Mouse (Mus musculus): ENCODE results near the gene Dmd. TPM values are rescaled to one million over a fixed set of nuclear protein-coding genes. Genes with fewer than 3 reads are reported as not detected.

Gene Dmd
- 36.8 and 40.1 TPM in 2 replicates for polyA plus RNA-seq (2012; rRNA removed)

DNA sequence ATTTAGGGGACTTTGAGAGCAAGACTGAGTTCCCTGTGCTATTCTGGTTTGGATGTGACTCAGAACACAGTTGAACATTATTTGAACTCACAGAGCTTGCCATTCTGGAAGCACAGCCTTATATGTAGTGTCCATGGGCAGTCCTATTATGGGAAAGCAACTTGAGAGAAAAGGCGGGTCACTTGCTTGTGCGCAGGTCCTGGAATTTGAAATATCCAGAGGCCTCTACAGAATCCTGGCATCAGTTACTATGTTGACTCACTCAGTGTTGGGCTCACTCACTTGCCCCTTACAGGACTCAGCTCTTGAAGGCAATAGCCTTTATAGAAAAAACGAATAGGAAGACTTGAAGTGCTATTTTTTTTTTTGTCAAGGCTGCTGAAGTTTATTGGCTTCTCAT lies at the start of gene Dmd:
Gene Dmd, plus strand, starts transcription at position 241 of the 400 bp plus-strand sequence.
- TF ChIP-seq CTCF (IDR thresholded peaks at IDR 0.05; ENCODE audit: extremely low read depth, insufficient read depth, low read length): no peak
- TF ChIP-seq POLR2A (IDR thresholded peaks at IDR 0.05; ENCODE audit: extremely low read depth, insufficient read depth, low read length): no peak
- no peaks in the 10 kb centered on the region for H3K4me1 ChIP-seq (ENCODE audit: control insufficient read depth, insufficient read depth, low read length)

GRCm38 (mm10) chrX:82901515-82901914 lies 47.2 kb upstream of the Dmd start:
- H3K27ac ChIP-seq (ENCODE audit: insufficient read depth, low read length): no peak overlapping the region
- TF ChIP-seq POLR2A (IDR thresholded peaks at IDR 0.05; ENCODE audit: extremely low read depth, insufficient read depth, low read length) (no peak), CTCF (IDR thresholded peaks at IDR 0.05; ENCODE audit: extremely low read depth, insufficient read depth, low read length) (no peak)
- no peaks in the 10 kb centered on the region for H3K4me1 ChIP-seq (ENCODE audit: control insufficient read depth, insufficient read depth, low read length)
- no peak overlapping the region for H3K4me3 ChIP-seq (ENCODE audit: insufficient read depth, low read length)

More for the DNA sequence above, at the start of gene Dmd:
- H3K27ac ChIP-seq (ENCODE audit: insufficient read depth, low read length): no peak within 1 kb of the TSS
- no peak within 1 kb of the TSS for H3K4me3 ChIP-seq (ENCODE audit: insufficient read depth, low read length)

- no peak overlapping the region for H3K4me3 ChIP-seq (ENCODE audit: insufficient read depth, low read length)
- H3K27ac ChIP-seq (ENCODE audit: insufficient read depth, low read length): no peak overlapping the region
- no peaks in the 10 kb centered on the region for H3K4me1 ChIP-seq (ENCODE audit: control insufficient read depth, insufficient read depth, low read length)
- TF ChIP-seq CTCF (IDR thresholded peaks at IDR 0.05; ENCODE audit: extremely low read depth, insufficient read depth, low read length) (no peak), POLR2A (IDR thresholded peaks at IDR 0.05; ENCODE audit: extremely low read depth, insufficient read depth, low read length) (no peak)
These were observed 39.0 kb downstream of the Dmd start for GRCm38 (mm10) chrX:82987683-82988082.

DNA sequence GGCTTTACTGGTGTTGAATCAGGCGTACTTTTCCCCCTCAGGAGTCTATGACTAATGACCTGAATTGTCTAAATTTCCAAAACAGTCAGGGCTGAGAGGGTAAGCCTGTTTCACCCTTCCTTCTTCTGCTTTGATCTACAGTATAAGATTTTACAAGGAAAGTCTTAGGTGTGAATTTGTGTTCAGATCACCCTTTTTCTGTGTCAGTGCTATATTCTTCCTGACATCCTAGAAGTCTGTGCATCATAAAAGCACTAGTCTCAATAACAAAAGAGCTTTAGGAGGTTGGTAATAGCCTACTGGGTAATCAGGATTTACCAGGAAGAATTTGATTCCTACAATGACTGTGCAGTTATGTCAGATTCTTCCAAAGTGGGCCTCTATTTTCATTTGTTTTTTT lies 101.5 kb downstream of the Dmd start:
- Histone ChIP-seq H3K27ac (ENCODE audit: insufficient read depth, low read length) (no peak overlapping the region), H3K4me1 (ENCODE audit: control insufficient read depth, insufficient read depth, low read length) (no peaks in the 10 kb centered on the region), H3K4me3 (ENCODE audit: insufficient read depth, low read length) (no peak overlapping the region)
- TF ChIP-seq CTCF (IDR thresholded peaks at IDR 0.05; ENCODE audit: extremely low read depth, insufficient read depth, low read length) (no peak), POLR2A (IDR thresholded peaks at IDR 0.05; ENCODE audit: extremely low read depth, insufficient read depth, low read length) (no peak)

DNA sequence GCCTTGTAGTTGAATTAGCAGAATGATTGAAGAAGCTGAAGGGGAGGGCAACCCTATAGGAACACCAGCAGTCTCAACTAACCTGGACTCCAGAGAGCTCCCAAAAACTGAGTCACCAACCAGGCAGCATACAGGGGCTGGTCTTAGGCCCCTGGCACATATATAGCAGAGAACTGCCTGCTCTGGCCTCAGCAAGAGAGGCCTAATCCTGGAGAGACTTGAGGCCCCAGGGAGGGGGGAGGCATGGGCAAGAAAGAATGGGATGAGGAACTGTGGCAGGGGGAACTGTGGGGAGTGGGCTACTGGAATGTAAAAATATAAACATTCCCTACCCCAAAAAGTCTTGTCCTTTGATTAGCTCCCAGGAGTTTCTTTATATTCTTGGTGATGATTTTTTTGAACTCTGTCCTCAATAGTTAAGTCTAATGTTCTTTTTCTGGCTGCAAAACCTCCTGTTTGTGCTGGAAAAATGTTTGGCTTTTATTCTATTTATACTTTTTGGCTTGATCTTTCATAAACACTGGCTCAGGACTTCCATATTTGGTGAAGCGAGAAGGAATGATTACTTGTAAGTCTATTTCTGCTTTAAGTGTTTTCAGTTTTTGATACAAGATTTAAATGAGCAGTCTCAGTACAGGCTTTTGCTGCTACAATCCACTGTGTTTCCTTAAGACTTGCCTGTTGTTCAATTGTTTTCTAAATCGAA lies 167.7 kb downstream of the Dmd start:
- TF ChIP-seq POLR2A (IDR thresholded peaks at IDR 0.05; ENCODE audit: extremely low read depth, insufficient read depth, low read length): no peak
- TF ChIP-seq CTCF (IDR thresholded peaks at IDR 0.05; ENCODE audit: extremely low read depth, insufficient read depth, low read length): no peak
- Histone ChIP-seq H3K4me3 (ENCODE audit: insufficient read depth, low read length) (no peak overlapping the region), H3K4me1 (ENCODE audit: control insufficient read depth, insufficient read depth, low read length) (no peaks in the 10 kb centered on the region), H3K27ac (ENCODE audit: insufficient read depth, low read length) (no peak overlapping the region)

- TF ChIP-seq CTCF (IDR thresholded peaks at IDR 0.05; ENCODE audit: extremely low read depth, insufficient read depth, low read length) (no peak), POLR2A (IDR thresholded peaks at IDR 0.05; ENCODE audit: extremely low read depth, insufficient read depth, low read length) (no peak)
- Histone ChIP-seq H3K4me1 (ENCODE audit: control insufficient read depth, insufficient read depth, low read length) (no peaks in the 10 kb centered on the region), H3K4me3 (ENCODE audit: insufficient read depth, low read length) (no peak overlapping the region), H3K27ac (ENCODE audit: insufficient read depth, low read length) (no peak overlapping the region)
These were observed 168.5 kb downstream of the Dmd start for GRCm38 (mm10) chrX:83117198-83117597.

GRCm38 (mm10) chrX:83220563-83220962 lies 271.9 kb downstream of the Dmd start:
- TF ChIP-seq CTCF (IDR thresholded peaks at IDR 0.05; ENCODE audit: extremely low read depth, insufficient read depth, low read length) (no peak), POLR2A (IDR thresholded peaks at IDR 0.05; ENCODE audit: extremely low read depth, insufficient read depth, low read length) (no peak)
- H3K4me3 ChIP-seq (ENCODE audit: insufficient read depth, low read length): no peak overlapping the region
- no peaks in the 10 kb centered on the region for H3K4me1 ChIP-seq (ENCODE audit: control insufficient read depth, insufficient read depth, low read length)
- peak overlapping the region; percentile 45; the same call in 1 of the 2 replicates for H3K27ac ChIP-seq (ENCODE audit: insufficient read depth, low read length)

DNA sequence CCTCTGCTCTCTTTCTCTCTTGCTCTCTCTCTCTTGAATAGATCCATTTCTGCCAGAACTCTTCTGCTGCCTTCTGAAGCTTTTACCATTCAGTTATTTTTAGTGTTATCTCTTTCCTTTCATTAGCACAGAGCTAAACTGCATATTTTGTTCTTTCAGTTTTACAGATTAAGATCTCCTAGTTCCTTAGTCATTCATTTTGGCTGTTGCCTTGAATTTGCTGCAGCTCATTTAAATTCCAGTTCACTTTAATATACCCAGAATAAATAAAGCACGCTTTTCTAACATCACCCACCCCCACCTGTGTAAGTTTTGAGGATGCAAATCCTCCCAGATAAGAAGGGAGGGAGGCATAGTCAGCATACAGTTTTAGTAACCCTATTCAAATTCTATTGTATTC lies 272.4 kb downstream of the Dmd start:
- Histone ChIP-seq H3K4me3 (ENCODE audit: insufficient read depth, low read length) (no peak overlapping the region), H3K27ac (ENCODE audit: insufficient read depth, low read length) (0 out of 2 replicates have a peak overlapping the region, but pooled peaks have one; percentile 45), H3K4me1 (ENCODE audit: control insufficient read depth, insufficient read depth, low read length) (no peaks in the 10 kb centered on the region)
- no peak for TF ChIP-seq POLR2A (IDR thresholded peaks at IDR 0.05; ENCODE audit: extremely low read depth, insufficient read depth, low read length)
- no peak for TF ChIP-seq CTCF (IDR thresholded peaks at IDR 0.05; ENCODE audit: extremely low read depth, insufficient read depth, low read length)

DNA sequence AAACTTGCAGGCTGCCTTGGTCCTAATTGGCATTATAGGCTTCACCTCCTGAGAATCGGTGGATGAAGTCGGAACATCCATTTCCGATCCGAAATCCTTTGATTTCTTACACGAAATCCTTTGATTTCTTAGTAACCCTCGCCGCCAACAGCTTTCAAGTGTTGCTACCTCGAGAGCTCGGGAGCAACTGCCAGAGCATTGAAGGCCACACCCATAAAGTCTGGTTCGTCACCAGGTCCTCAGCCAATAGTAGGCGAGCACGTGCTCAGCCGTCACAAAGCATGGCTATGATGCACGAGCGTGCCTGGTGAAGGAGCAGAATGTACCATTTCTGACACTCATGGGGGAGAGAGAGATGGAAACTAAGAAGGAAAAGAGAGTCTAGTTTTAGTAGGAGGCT lies 538.9 kb downstream of the Dmd start, which contains the start of gene Tsga8:
Gene Tsga8, minus strand, starts transcription at position 327 of the 400 bp plus-strand sequence.
- TF ChIP-seq CTCF (IDR thresholded peaks at IDR 0.05; ENCODE audit: extremely low read depth, insufficient read depth, low read length) (no peak), POLR2A (IDR thresholded peaks at IDR 0.05; ENCODE audit: extremely low read depth, insufficient read depth, low read length) (no peak)
- Histone ChIP-seq H3K4me3 (ENCODE audit: insufficient read depth, low read length) (no peak within 1 kb of the TSS), H3K4me1 (ENCODE audit: control insufficient read depth, insufficient read depth, low read length) (no peaks in the 10 kb centered on the region), H3K27ac (ENCODE audit: insufficient read depth, low read length) (no peak within 1 kb of the TSS)

GRCm38 (mm10) chrX:83674998-83675397 lies 726.3 kb downstream of the Dmd start:
- Histone ChIP-seq H3K4me3 (ENCODE audit: insufficient read depth, low read length) (no peak overlapping the region), H3K27ac (ENCODE audit: insufficient read depth, low read length) (no peak overlapping the region), H3K4me1 (ENCODE audit: control insufficient read depth, insufficient read depth, low read length) (no peaks in the 10 kb centered on the region)
- no peak for TF ChIP-seq POLR2A (IDR thresholded peaks at IDR 0.05; ENCODE audit: extremely low read depth, insufficient read depth, low read length)
- no peak for TF ChIP-seq CTCF (IDR thresholded peaks at IDR 0.05; ENCODE audit: extremely low read depth, insufficient read depth, low read length)

Measured in cortical plate, adult 2 months (tissue).